Mouse (Mus musculus) neural tube, embryonic 12.5 days (tissue): ENCODE data around the gene Tpsb2. TPM values are rescaled to one million over a fixed set of nuclear protein-coding genes. Genes with fewer than 3 reads are reported as not detected.

ENCODE experiments used
- ATAC-seq: fragments of 200-750 bp; cut with Nextera tagmentation; 2 replicates; pipeline ENCODE4 v1.8.0; 2017; ENCODE audit warnings: low read depth, mild to moderate bottlenecking, moderate TSS enrichment, moderate library complexity; ENCODE audit not compliant: low FRiP score
- H3K27ac ChIP-seq: fragments of 300-500 bp; sonication (generic); 2 replicates; pipeline ENCODE4 v1.5.1; 2016
- H3K27me3 ChIP-seq: fragments of 300-500 bp; sonication (generic); replicated peaks from 2 replicates; pipeline ENCODE4 v1.6.1; 2016; ENCODE audit warnings: mild to moderate bottlenecking
- H3K36me3 ChIP-seq: fragments of 300-500 bp; sonication (generic); 2 replicates; pipeline ENCODE4 v1.6.1; 2016; ENCODE audit warnings: mild to moderate bottlenecking
- H3K4me1 ChIP-seq: fragments of 300-500 bp; sonication (generic); 2 replicates; pipeline ENCODE4 v1.6.1; 2016
- H3K4me2 ChIP-seq: fragments of 300-500 bp; sonication (generic); replicated peaks from 2 replicates; pipeline ENCODE4 v1.6.1; 2016; ENCODE audit warnings: mild to moderate bottlenecking
- H3K4me3 ChIP-seq: fragments of 300-500 bp; sonication (generic); 2 replicates; pipeline ENCODE4 v1.5.1; 2016
- H3K9ac ChIP-seq: fragments of 300-500 bp; sonication (generic); 2 replicates; pipeline ENCODE4 v1.6.1; 2016; ENCODE audit warnings: mild to moderate bottlenecking
- H3K9me3 ChIP-seq: fragments of 300-500 bp; sonication (generic); 2 replicates; pipeline ENCODE4 v1.6.1; 2016; ENCODE audit warnings: mild to moderate bottlenecking
- WGBS: fragments of 180-500 bp; shearing (Covaris S2); methylation state at CpG from one replicate; pipeline ENCODE4 v1.1.7; 2016; 5-methylcytosine and 5-hydroxymethylcytosine counted together
- polyA plus RNA-seq: library from polyadenylated mRNA; unstranded; fragments of >200 nt; fragmentation: Nextera tagmentation; extraction: Ambion mirVana; gene quantifications from 2 replicates; pipeline ENCODE4 v1.2.1, GENCODE M21; 2016

The Tpsb2 gene
- polyA plus RNA-seq: not detected in 2 replicates

DNA sequence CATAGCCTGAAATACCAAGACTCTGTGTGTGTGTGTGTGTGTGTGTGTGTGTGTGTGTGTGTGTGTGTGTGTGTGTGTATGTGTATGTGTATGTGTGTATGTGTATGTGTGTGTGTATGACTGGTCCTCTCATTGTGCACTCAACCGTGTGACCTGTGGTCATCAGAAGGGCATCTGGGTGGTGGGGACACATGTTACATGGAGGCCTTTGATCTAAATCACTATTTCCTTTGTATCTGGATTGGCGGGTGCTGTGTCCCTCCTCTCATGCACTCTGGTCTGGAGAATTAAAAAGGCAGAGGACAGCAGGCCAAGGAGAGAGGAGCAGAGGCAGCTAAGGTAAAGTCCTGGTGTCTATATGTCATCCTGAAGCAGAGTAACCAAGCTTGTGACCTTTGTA, at the start of gene Tpsb2:
Tpsb2 (plus strand) TSS at position 301 of the 400 bp plus-strand sequence.
- 74% methylated on average over 2 of the region's 2 CpGs for WGBS
- H3K27ac ChIP-seq: no peak within 1 kb of the TSS
- ATAC-seq: no peak

DNA sequence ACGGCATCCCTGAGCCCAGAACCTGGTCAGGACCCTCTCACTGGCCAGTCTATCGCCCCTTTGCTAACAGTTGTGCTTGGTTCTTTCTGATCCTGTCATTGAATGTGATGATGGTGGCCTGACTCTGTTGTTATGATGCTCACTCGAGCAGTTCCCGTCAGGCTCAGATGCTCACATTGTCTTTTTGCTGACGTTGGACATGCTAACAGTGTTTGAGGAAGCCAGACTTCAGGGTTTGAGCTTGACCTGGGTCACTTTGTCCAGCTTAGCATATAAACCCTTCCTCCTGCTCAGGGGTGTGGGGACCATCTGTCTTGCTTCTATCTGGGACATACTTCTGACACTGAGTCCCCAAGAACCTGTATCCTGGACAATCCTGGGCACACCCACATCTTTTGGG, 47.8 kb upstream of the Tpsb2 start, which contains the start of gene Prss29:
Prss29 (plus strand) TSS at position 301 of the 400 bp plus-strand sequence.
- 89% methylated on average over 5 of the region's 5 CpGs for WGBS
- Histone ChIP-seq H3K27ac (no peak within 1 kb of the TSS), H3K4me1 (no peaks in the 10 kb centered on the region)

More for the DNA sequence above, at the start of gene Tpsb2:
- Histone ChIP-seq H3K4me3 (no peak within 1 kb of the TSS), H3K4me1 (no peaks in the 10 kb centered on the region), H3K9me3 (no peaks in the 10 kb centered on the region), H3K27me3 (no peaks in the 10 kb centered on the region), H3K4me2 (no peak within 1 kb of the TSS), H3K9ac (no peak within 1 kb of the TSS), H3K36me3 (no peaks in the 10 kb centered on the region)

DNA sequence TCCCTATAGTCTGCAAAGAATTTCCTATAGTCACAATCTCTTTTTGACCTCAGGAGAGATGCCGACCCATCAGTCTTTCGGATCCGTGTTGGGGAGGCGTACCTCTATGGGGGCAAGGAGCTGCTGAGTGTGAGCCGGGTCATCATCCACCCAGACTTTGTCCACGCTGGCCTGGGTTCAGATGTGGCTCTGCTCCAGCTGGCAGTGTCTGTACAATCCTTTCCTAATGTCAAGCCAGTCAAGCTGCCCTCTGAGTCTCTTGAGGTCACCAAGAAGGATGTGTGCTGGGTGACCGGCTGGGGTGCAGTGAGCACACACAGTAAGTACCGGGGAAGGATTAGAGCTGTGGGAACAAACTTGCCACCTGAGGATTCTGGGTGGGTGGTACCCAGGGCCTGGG, 45.3 kb upstream of the Tpsb2 start:
- Histone ChIP-seq H3K9me3 (no peaks in the 10 kb centered on the region), H3K27me3 (peaks cover 3% of the 10 kb centered on the region; the same call in 1 of the 2 replicates), H3K4me3 (no peak overlapping the region), H3K36me3 (no peaks in the 10 kb centered on the region), H3K27ac (no peak overlapping the region), H3K9ac (no peak overlapping the region), H3K4me2 (no peak overlapping the region), H3K4me1 (no peaks in the 10 kb centered on the region)
- WGBS: 93% methylated on average over 8 of the region's 8 CpGs
- ATAC-seq: no peak

More for the DNA sequence above, 47.8 kb upstream of the Tpsb2 start, which contains the start of gene Prss29:
- no peak within 1 kb of the TSS for H3K4me3 ChIP-seq
- no peak within 1 kb of the TSS for H3K4me2 ChIP-seq
- no peaks in the 10 kb centered on the region for H3K9me3 ChIP-seq
- no peaks in the 10 kb centered on the region for H3K36me3 ChIP-seq
- no peak within 1 kb of the TSS for H3K9ac ChIP-seq
- no peak for ATAC-seq
- peaks cover 3% of the 10 kb centered on the region; the same call in 1 of the 2 replicates for H3K27me3 ChIP-seq

DNA sequence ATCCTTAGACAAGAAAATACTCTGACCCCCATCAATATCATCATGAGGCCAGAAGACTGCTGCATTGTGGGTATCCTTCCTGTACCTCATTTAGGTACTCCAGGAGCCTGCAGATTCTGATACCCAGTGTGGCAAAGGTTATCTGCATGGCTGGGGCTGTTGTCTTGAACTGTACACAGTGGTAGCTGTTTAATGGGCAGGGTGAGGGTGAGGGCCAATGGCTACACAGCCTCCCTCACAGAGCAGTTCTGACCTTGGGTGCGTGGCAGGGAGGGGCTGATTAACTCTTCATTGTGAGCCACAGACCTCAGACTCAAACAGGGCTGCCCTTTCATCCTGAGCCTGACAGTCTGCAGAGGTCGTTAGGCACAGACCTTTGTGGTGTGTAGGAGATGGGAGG, 43.2 kb upstream of the Tpsb2 start:
- 24% methylated on average over 2 of the region's 2 CpGs for WGBS
- no peaks in the 10 kb centered on the region for H3K36me3 ChIP-seq
- no peak overlapping the region for H3K4me3 ChIP-seq
- no peak overlapping the region for H3K9ac ChIP-seq
- H3K27ac ChIP-seq: no peak overlapping the region
- no peaks in the 10 kb centered on the region for H3K4me1 ChIP-seq
- H3K4me2 ChIP-seq: no peak overlapping the region
- ATAC-seq: no peak
- H3K27me3 ChIP-seq: peaks cover 3% of the 10 kb centered on the region; the same call in 1 of the 2 replicates
- no peaks in the 10 kb centered on the region for H3K9me3 ChIP-seq

DNA sequence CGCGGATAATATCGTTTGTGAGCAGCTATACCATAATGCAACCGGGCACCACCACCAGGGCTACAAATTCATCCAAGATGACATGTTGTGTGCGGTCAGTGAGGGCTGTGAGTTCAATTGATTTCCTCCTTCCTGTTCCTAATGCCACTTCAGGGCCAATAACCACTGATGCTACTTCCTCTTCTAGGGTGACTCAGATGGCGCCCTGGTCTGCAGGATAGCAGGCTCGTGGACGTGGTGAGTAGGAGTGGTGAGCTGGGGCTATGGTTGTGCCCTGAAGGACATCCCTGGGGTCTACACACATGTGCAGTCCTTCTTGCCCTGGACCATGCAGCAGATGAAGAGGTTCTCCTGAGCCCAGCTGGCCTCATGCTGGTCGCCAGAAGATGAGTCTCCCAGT, 33.8 kb upstream of the Tpsb2 start:
- no peaks in the 10 kb centered on the region for H3K9me3 ChIP-seq
- 79% methylated on average over 9 of the region's 9 CpGs for WGBS
- no peak overlapping the region for H3K4me3 ChIP-seq
- H3K4me2 ChIP-seq: no peak overlapping the region
- H3K9ac ChIP-seq: no peak overlapping the region
- H3K36me3 ChIP-seq: no peaks in the 10 kb centered on the region
- H3K27ac ChIP-seq: no peak overlapping the region
- peaks cover 5% of the 10 kb centered on the region for H3K27me3 ChIP-seq
- no peak for ATAC-seq
- H3K4me1 ChIP-seq: no peaks in the 10 kb centered on the region

DNA sequence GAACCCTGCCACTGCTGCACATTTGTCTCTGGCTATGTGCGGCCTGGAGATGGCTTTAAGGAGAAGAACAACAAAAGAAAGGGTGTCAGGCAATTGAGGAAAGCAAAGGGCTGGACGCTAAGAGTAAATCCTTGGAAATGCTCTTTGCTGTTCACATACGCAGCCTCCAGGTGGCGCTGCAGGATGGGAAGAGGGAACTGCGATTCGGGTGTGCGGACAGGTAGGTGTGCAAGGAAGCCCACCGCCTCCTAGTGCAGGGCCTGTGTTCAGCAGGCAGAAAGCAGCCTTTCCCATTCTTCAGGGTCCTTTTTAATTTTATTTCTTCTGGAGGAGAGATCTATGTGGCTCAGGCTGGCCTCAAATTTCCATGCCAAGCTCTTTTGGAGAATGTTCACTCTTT, 32.2 kb upstream of the Tpsb2 start:
- H3K27ac ChIP-seq: no peak overlapping the region
- H3K9me3 ChIP-seq: no peaks in the 10 kb centered on the region
- no peak overlapping the region for H3K4me2 ChIP-seq
- H3K27me3 ChIP-seq: peaks cover 5% of the 10 kb centered on the region
- no peak for ATAC-seq
- 1% methylated on average over 8 of the region's 8 CpGs for WGBS
- H3K36me3 ChIP-seq: no peaks in the 10 kb centered on the region
- no peaks in the 10 kb centered on the region for H3K4me1 ChIP-seq
- no peak overlapping the region for H3K4me3 ChIP-seq
- H3K9ac ChIP-seq: no peak overlapping the region

DNA sequence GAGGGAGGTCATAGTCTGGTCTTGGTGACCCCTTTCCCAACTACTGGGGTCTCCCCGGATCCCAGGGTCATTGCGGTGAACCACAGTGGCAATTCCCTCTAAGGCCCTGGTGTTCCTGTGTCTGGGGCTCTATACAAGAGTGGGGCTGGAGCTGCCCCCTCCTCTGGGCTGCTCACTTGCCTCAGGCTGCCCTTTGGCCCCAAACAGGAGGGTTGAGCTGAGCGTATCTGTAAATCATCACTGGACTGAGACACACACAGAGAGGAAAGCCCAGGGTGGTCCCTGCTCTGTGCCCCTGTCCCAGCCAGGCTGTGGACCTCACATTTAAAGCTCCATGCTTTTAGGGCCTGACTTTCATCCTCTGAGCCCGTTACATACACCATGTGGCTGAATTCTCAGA, 27.9 kb upstream of the Tpsb2 start:
- Histone ChIP-seq H3K9ac (no peak overlapping the region), H3K4me1 (no peaks in the 10 kb centered on the region), H3K4me3 (no peak overlapping the region), H3K27ac (no peak overlapping the region), H3K36me3 (no peaks in the 10 kb centered on the region), H3K9me3 (no peaks in the 10 kb centered on the region), H3K27me3 (peaks cover 1% of the 10 kb centered on the region), H3K4me2 (no peak overlapping the region)
- ATAC-seq: no peak
- 78% methylated on average over 4 of the region's 4 CpGs for WGBS

DNA sequence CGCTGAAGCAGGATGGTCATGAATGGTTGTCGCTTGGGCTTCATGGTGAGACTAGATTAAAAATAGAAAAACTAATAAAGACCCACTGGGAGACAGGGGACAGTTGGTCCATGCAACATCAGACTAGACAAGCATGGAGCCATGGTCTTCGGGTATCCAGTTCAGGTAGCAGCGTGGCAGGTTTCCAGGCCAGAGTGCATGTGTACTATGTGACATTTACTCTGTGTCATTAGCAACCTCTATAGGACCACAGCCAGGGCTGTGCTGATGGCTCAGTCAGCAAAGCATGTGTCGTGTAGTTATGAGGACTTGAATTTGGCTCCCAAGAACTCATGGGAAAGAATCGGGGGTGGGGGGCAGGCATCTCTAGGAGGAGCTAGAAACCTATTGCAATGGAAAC, 26.1 kb upstream of the Tpsb2 start:
- H3K4me1 ChIP-seq: no peaks in the 10 kb centered on the region
- no peaks in the 10 kb centered on the region; the same call in none of the 2 replicates for H3K27me3 ChIP-seq
- WGBS: 87% methylated on average over 6 of the region's 6 CpGs
- no peak overlapping the region for H3K9ac ChIP-seq
- no peaks in the 10 kb centered on the region for H3K36me3 ChIP-seq
- no peak overlapping the region for H3K27ac ChIP-seq
- no peak overlapping the region for H3K4me2 ChIP-seq
- H3K4me3 ChIP-seq: no peak overlapping the region
- ATAC-seq: no peak
- no peaks in the 10 kb centered on the region for H3K9me3 ChIP-seq

DNA sequence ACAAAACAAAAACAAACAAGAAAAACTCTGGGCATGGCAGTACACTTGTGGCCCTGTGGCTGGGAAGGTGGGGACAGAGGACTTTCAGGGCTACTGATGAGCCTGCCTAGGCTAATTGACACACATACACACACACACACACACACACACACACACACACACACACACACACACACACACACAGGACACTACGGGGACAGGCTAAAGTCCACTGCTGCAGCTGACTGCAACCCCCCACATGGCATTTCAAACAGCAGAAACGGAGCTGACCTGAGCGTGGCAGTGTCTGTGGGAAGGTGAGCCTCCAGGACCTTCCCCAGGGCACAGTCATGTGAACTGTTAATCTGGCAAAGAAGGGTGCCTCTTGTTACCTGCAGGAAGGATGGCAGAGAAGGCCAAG, 24.6 kb upstream of the Tpsb2 start:
- Histone ChIP-seq H3K27ac (no peak overlapping the region), H3K27me3 (no peaks in the 10 kb centered on the region; the same call in 1 of the 2 replicates), H3K4me2 (no peak overlapping the region), H3K36me3 (no peaks in the 10 kb centered on the region), H3K4me1 (no peaks in the 10 kb centered on the region), H3K9ac (no peak overlapping the region), H3K4me3 (no peak overlapping the region), H3K9me3 (no peaks in the 10 kb centered on the region)
- no peak for ATAC-seq
- WGBS: 77% methylated on average over 3 of the region's 3 CpGs

DNA sequence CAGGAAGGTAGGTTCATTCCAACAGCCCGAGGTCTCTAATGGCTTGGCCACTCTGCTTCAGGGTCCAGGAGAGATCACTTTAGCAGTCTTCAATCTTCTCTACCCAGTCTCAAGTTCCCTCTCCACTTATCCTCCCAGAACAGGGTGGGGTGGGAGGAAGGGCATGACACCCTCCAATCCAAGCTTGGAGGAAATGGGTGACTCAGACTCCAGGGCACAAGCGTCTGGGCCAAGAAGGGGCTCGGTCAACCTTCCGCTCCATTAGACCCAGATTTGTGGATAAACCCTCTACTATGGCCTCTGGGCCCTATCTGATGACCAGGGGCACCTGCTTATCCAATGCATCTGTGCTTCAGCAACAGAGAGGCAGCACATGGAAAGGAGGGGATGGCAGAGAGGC, 20.6 kb upstream of the Tpsb2 start, which contains the start of gene Tpsab1:
Tpsab1 (minus strand) TSS at position 101 of the 400 bp plus-strand sequence.
- Histone ChIP-seq H3K27ac (no peak within 1 kb of the TSS), H3K9ac (no peak within 1 kb of the TSS), H3K36me3 (no peaks in the 10 kb centered on the region), H3K27me3 (no peaks in the 10 kb centered on the region), H3K4me1 (no peaks in the 10 kb centered on the region), H3K9me3 (no peaks in the 10 kb centered on the region), H3K4me3 (no peak within 1 kb of the TSS), H3K4me2 (no peak within 1 kb of the TSS)
- WGBS: 93% methylated on average over 4 of the region's 4 CpGs
- ATAC-seq: no peak

DNA sequence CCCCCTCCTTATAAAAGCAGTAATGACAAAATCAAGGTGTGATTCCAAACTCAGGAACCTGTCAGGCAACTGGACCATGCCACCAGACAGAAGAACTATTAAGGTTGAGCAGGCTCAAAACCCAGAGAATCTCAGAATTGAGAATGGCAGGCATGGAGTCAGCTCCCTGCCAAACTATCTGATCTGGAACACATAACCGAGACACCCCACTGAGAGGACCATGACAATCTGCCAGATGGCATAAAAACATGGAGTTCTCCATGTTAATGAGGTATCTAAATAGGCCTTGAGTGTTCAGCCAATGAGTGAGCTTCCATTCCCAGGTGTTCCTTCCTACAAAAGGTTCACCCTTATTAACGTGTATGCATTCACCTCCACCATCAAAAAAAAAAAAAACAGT, 4.8 kb upstream of the Tpsb2 start:
- H3K4me1 ChIP-seq: no peaks in the 10 kb centered on the region
- no peak overlapping the region for H3K27ac ChIP-seq
- H3K9me3 ChIP-seq: no peaks in the 10 kb centered on the region
- H3K4me3 ChIP-seq: no peak overlapping the region
- H3K36me3 ChIP-seq: no peaks in the 10 kb centered on the region
- ATAC-seq: no peak
- H3K9ac ChIP-seq: no peak overlapping the region
- WGBS: 67% methylated on average over 2 of the region's 2 CpGs
- no peaks in the 10 kb centered on the region for H3K27me3 ChIP-seq
- no peak overlapping the region for H3K4me2 ChIP-seq

DNA sequence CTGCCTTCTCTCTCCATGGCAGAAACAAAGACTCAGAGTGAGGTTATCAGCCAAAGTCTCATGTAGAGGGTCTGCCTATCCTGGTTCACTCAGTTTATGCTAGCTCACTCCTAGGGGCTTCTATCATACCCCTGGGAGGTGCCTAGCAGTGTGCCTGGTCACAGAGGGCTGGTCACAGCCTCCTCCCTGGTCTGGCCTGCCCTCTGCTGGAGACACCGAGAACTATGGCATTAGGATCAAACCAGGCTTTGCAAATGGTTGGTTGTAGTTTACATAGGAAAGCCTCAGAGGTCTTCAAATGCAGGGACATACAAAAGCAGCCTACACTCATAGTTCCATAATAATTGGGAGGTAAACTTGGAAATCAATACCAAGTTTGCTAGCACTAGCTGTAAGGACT, 2.4 kb upstream of the Tpsb2 start:
- Histone ChIP-seq H3K36me3 (no peaks in the 10 kb centered on the region), H3K4me3 (no peak overlapping the region), H3K27ac (no peak overlapping the region), H3K27me3 (no peaks in the 10 kb centered on the region), H3K4me2 (no peak overlapping the region), H3K4me1 (no peaks in the 10 kb centered on the region), H3K9me3 (no peaks in the 10 kb centered on the region), H3K9ac (no peak overlapping the region)
- no peak for ATAC-seq
- WGBS: 17% methylated on average over 1 of the region's 1 CpGs

DNA sequence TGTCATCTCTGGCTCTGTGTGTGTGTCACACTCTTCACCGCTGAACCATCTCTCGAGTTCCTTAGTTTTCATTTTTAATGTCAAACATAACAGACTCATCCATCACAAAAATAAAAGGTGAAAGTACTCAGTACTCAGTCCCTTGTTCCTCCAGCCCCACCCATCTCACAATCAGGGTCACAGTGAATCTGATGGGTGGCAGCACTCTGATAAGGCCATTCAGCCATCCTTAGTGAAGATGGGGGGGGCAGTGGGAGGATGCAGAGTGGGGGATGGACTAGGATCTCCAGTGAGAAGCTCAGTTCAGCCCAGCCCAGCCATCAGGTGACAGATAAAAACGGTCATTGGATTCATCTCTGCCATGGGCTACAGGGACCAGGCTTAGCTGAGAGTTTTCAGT, 2.9 kb downstream of the Tpsb2 start, which contains the start of gene Tpsg1:
Tpsg1 (plus strand) TSS at position 301 of the 400 bp plus-strand sequence.
- no peak for ATAC-seq

More for the DNA sequence above, 2.9 kb downstream of the Tpsb2 start, which contains the start of gene Tpsg1:
- Histone ChIP-seq H3K36me3 (no peaks in the 10 kb centered on the region), H3K4me3 (no peak within 1 kb of the TSS), H3K9me3 (no peaks in the 10 kb centered on the region), H3K9ac (no peak within 1 kb of the TSS), H3K27me3 (peaks cover 5% of the 10 kb centered on the region; the same call in 1 of the 2 replicates), H3K4me1 (no peaks in the 10 kb centered on the region), H3K27ac (no peak within 1 kb of the TSS), H3K4me2 (no peak within 1 kb of the TSS)
- WGBS: 81% methylated on average over 3 of the region's 3 CpGs
